Mouse (Mus musculus) midbrain, embryonic 16.5 days (tissue): ENCODE results near the gene Gzmk. TPM values are rescaled to one million over a fixed set of nuclear protein-coding genes. Genes with fewer than 3 reads are reported as not detected.

Experiments used
- ATAC-seq: fragments of 200-750 bp; cut with Nextera tagmentation; 2 replicates; pipeline ENCODE4 v1.8.0; 2017; ENCODE audit warnings: moderate TSS enrichment
- H3K27ac ChIP-seq: fragments of 300-500 bp; sonication (generic); 2 replicates; pipeline ENCODE4 v1.5.1; 2014; ENCODE audit warnings: mild to moderate bottlenecking, low read length, mixed read lengths
- H3K27me3 ChIP-seq: fragments of 300-500 bp; sonication (generic); 2 replicates; pipeline ENCODE4 v1.6.1; 2014; ENCODE audit warnings: low read depth, low read length, mixed read lengths; ENCODE audit not compliant: control insufficient read depth, insufficient read depth
- H3K36me3 ChIP-seq: fragments of 300-500 bp; sonication (generic); 2 replicates; pipeline ENCODE4 v1.6.1; 2014; ENCODE audit warnings: mild to moderate bottlenecking, low read length, moderate library complexity, mixed read lengths; ENCODE audit not compliant: control insufficient read depth, insufficient read depth
- H3K4me1 ChIP-seq: fragments of 300-500 bp; sonication (generic); 2 replicates; pipeline ENCODE4 v1.6.1; 2014; ENCODE audit warnings: mild to moderate bottlenecking, low read length, mixed read lengths; ENCODE audit not compliant: control insufficient read depth, insufficient read depth
- H3K4me2 ChIP-seq: fragments of 300-500 bp; sonication (generic); 2 replicates; pipeline ENCODE4 v1.6.1; 2014; ENCODE audit warnings: mild to moderate bottlenecking, low read length, mixed read lengths
- H3K4me3 ChIP-seq: fragments of 300-500 bp; sonication (generic); 2 replicates; pipeline ENCODE4 v1.5.1; 2014; ENCODE audit warnings: low read depth, mild to moderate bottlenecking, low read length, moderate library complexity, mixed read lengths
- H3K9ac ChIP-seq: fragments of 300-500 bp; sonication (generic); 2 replicates; pipeline ENCODE4 v1.6.1; 2014; ENCODE audit warnings: low read depth, low read length, mixed read lengths
- H3K9me3 ChIP-seq: fragments of 300-500 bp; sonication (generic); replicated peaks from 2 replicates; pipeline ENCODE4 v1.6.1; 2014; ENCODE audit warnings: mild to moderate bottlenecking, low read length, mixed read lengths; ENCODE audit not compliant: control insufficient read depth, poor library complexity, severe bottlenecking
- WGBS: fragments of 180-500 bp; shearing (Covaris S2); extraction: QIAGEN DNeasy Blood & Tissue Kit; methylation state at CpG from one replicate; pipeline ENCODE4 v1.1.7; 2014; 5-methylcytosine and 5-hydroxymethylcytosine counted together
- polyA plus RNA-seq: library from polyadenylated mRNA; unstranded; fragments of >200 nt; fragmentation: Nextera tagmentation; extraction: Ambion mirVana; gene quantifications from 2 replicates; pipeline ENCODE4 v1.2.1, GENCODE M21; 2015

The Gzmk gene
- polyA plus RNA-seq, 1 experiment from 2014 or later = 0.14 TPM

DNA sequence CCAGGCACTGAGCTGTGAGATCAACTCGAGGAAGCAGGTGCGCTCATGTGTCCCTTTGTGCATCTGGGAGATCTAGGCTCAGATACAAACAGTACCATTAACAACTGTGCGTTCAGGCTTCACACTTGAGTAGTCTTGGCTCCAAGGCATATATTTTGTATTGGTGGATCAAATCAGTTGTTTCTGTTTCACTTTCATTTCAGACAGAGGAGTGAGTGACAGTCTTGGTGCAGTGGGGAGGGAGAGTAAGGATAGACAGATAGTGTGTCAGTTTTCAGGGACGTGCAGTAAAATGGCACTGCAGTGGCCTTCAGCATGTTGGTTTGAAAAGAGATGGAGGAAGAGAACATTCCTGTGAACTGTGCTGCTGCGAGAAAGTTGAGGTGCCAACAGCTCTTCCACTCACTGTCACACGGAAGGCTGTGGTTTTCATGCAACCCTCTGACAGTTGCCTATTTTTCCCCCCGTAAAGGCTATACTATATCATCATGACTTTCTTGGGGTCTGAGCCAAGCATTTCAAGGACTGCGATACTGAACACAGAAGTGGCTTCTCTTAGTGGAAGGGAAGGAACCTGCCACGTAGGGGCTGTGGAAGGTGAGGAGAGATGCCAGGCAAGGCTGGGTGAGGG lies 27.7 kb downstream of the Gzmk start:
- no peak for ATAC-seq
- WGBS = 71% methylated on average over 9 of the region's 9 CpGs

DNA sequence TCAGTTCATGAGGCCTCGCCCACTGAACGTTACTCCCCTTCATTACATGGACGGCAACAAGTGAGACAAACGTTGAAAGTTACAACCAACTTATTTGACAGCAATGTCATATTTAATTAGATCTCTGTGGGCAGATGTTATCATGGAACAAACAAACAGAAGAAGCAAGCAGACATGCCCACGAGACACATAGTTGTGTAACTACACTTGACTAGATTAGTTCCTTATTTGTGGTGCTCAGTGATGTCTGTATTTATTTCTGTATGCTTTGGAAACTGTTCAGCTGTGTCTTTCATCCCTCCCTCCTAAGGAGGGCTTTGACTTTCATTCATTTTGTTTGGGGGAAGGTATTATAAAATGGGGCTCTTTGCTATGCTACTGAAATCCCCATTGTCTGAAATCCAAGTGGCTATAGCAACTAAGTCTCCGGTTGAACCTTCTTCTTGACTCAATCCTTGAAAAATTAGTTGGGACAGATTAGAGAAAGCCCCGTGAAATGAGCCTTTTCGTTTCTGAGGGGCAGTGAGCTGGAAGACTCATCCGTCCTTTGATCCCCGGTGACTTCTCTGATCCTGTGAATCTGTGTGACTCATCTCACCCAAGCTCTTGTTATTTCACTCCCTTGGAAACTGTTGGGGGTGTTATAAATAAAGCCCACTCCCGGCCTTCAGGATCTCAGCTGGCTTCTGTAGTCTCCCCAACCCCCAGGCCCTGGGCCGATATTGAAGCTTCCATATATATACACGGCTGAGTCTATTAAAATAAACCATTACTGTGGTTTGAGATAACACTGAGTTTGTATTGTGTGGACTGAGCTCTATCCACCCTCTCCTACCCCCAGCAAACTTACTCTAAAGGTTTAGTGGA lies 28.7 kb downstream of the Gzmk start:
- Histone ChIP-seq H3K9me3 (no peaks in the 10 kb centered on the region), H3K4me1 (no peaks in the 10 kb centered on the region), H3K36me3 (no peaks in the 10 kb centered on the region), H3K27me3 (no peaks in the 10 kb centered on the region; the same call in 1 of the 2 replicates), H3K4me3 (no peak overlapping the region), H3K4me2 (no peak overlapping the region), H3K27ac (no peak overlapping the region), H3K9ac (no peak overlapping the region)
- WGBS = 26% methylated on average over 13 of the region's 13 CpGs
- no peak for ATAC-seq

More for the DNA sequence above, 27.7 kb downstream of the Gzmk start:
- Histone ChIP-seq H3K9ac (no peak overlapping the region), H3K27ac (no peak overlapping the region), H3K4me3 (no peak overlapping the region), H3K36me3 (no peaks in the 10 kb centered on the region), H3K4me2 (no peak overlapping the region), H3K9me3 (no peaks in the 10 kb centered on the region), H3K27me3 (no peaks in the 10 kb centered on the region), H3K4me1 (no peaks in the 10 kb centered on the region)

DNA sequence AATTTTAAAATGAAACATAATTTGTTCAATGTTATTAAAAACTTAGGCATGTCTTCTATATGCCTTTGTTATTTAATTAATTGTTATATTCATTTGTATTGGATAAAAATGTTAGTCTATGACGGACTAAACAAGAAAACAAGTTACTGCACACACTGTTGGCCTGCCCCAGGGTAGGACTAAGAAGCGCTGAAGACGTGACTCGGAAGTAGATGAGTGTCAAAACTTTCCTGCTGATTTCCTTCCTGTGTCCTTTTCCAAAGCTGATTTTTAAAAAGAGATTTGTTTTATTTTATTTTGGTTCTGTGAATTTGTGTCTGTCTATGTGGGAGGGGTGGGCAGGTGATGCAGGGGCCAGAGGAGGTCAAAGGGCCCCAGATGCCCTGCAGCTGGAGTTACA lies 42.0 kb downstream of the Gzmk start:
- 87% methylated on average over 4 of the region's 4 CpGs for WGBS
- no peak for ATAC-seq
- Histone ChIP-seq H3K9ac (no peak overlapping the region), H3K36me3 (no peaks in the 10 kb centered on the region), H3K27ac (no peak overlapping the region), H3K9me3 (0 out of 2 replicates have a peak, but pooled peaks cover 3% of the 10 kb centered on the region), H3K4me2 (no peak overlapping the region), H3K4me1 (no peaks in the 10 kb centered on the region), H3K27me3 (no peaks in the 10 kb centered on the region), H3K4me3 (no peak overlapping the region)

DNA sequence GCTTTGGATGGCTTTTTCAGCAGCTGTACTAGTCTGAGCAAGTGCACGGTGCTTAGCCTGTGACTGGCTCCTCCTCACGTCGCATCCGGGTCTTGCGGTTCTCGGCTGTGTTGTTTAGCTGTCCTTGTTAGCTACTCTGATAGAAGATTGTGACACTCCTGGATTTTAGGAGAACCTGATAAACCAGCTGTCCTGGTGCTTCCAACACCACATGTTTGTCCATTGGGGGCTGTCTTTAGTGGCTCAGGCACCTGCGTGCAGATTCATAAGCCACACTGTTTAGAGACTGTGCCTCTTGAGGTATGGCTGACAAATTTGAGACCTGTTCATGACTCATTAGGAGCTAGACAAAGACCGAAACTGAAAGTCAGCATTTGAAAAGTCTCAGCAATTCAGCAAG lies 42.4 kb downstream of the Gzmk start:
- Histone ChIP-seq H3K4me2 (no peak overlapping the region), H3K27me3 (no peaks in the 10 kb centered on the region), H3K9ac (no peak overlapping the region), H3K9me3 (0 out of 2 replicates have a peak, but pooled peaks cover 3% of the 10 kb centered on the region), H3K4me1 (no peaks in the 10 kb centered on the region), H3K27ac (no peak overlapping the region), H3K36me3 (no peaks in the 10 kb centered on the region), H3K4me3 (no peak overlapping the region)
- WGBS = 82% methylated on average over 8 of the region's 8 CpGs
- ATAC-seq = no peak

DNA sequence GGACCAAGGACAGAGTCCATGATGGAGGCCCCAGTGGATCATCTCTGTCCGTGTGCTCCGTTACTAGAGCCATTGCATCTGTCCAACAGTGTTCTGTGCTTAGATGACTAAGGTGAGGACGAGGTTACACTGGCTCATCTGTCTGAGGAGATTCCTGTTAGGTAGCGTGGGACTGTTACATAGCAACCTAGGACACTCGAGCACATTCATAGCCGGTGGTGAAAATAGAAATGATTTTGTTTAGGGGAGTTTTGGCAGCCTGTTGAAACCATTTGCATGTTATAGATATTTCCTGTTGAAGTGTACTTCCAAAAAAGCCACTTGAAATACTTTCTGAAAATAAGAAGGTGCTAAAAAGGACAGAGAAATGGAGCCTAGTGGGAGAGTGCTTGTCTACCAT lies 51.5 kb downstream of the Gzmk start:
- H3K4me1 ChIP-seq = no peaks in the 10 kb centered on the region
- H3K4me3 ChIP-seq = no peak overlapping the region
- H3K27me3 ChIP-seq = no peaks in the 10 kb centered on the region
- H3K36me3 ChIP-seq = no peaks in the 10 kb centered on the region
- no peak overlapping the region for H3K27ac ChIP-seq
- no peak overlapping the region for H3K4me2 ChIP-seq
- WGBS = 90% methylated on average over 6 of the region's 6 CpGs
- no peak overlapping the region for H3K9ac ChIP-seq
- H3K9me3 ChIP-seq = no peaks in the 10 kb centered on the region
- no peak for ATAC-seq

DNA sequence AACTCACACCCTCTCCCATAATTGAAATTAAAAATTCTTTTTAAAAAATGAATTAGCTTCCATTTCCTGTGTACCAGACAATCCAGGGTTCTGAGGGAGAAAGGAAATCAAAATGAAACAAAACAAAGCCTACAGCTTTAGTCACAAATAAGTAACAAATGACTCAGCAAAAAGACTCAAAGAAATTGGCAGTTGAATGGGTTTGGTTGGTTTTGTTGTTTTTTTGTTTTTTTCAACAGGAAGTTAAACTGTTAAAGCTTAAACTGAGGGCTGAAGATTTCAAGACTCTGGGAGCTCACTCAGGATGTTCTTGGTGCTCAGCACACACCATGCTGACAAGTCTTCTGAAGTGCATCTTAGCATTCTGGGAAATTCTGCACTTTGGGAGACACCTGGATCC lies 55.5 kb downstream of the Gzmk start:
- Histone ChIP-seq H3K4me1 (no peaks in the 10 kb centered on the region), H3K9me3 (no peaks in the 10 kb centered on the region), H3K27ac (no peak overlapping the region), H3K27me3 (no peaks in the 10 kb centered on the region), H3K9ac (no peak overlapping the region), H3K4me2 (no peak overlapping the region), H3K4me3 (no peak overlapping the region), H3K36me3 (no peaks in the 10 kb centered on the region)
- no peak for ATAC-seq

DNA sequence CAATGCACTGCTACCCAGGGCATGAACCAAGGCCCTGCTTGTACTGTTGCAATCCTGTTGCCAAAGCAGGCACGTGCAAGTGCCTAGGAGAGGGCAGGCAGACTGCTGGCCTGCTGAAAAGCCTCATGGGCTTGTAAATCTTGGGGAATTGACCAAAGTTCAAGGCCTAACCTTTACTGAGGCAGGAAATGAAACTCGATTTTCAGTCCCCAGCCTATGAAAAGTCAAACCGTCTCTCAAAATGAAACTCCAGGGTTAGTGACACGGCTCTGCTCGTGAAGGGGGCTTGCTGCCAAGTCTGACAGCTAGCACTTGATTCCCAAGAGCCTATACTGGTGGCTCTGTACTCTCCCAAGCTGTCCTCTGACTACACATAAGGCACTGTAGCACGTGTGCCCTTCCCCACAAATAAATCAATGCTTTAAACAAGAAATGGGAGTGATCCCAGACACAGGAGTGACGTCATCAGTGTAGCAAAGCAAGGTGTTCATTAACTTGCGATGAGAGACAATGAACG lies 57.6 kb downstream of the Gzmk start:
- Histone ChIP-seq H3K9ac (no peak overlapping the region), H3K36me3 (no peaks in the 10 kb centered on the region), H3K9me3 (no peaks in the 10 kb centered on the region), H3K4me2 (no peak overlapping the region), H3K4me1 (no peaks in the 10 kb centered on the region), H3K4me3 (no peak overlapping the region), H3K27ac (no peak overlapping the region), H3K27me3 (no peaks in the 10 kb centered on the region)
- ATAC-seq = no peak
- WGBS = 78% methylated on average over 9 of the region's 9 CpGs

DNA sequence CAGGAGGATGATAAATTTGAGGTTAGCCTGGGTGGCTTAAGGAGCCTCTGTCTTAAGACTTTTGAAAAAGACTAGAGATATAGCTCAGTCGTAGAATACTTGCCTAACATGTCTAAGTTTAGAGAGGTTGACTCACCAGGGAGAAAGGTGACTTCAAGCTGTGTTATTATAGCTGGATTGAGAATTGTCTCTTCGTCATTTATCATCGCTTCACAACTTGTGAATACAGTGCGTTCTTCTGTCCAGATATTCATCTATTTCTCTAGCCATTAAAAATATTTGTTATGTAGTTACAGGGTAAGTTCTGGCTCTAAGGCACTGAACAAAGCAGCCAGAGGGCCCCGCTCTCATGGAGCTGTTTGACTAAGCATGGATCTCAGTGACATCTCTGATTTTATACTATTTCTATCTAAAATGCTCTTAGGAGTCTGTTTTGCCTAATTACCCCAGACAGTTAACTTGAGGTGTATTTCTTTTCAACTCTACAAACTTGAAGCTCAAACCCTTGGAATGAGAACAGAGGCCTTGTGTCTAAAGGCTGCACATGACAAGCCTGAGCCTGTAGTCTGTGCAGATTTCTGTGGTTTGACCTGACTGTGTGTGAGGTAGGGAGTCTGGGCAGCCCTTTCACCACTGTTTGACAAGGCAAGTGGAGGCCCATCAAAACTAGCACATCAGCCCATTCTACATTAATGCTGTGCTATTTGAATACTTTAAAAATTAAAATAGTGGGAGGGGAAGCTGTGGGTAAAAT lies 61.3 kb downstream of the Gzmk start:
- Histone ChIP-seq H3K9me3 (no peaks in the 10 kb centered on the region), H3K4me1 (no peaks in the 10 kb centered on the region), H3K4me3 (no peak overlapping the region), H3K36me3 (no peaks in the 10 kb centered on the region), H3K9ac (no peak overlapping the region), H3K4me2 (no peak overlapping the region), H3K27me3 (no peaks in the 10 kb centered on the region), H3K27ac (no peak overlapping the region)
- WGBS = 94% methylated on average over 5 of the region's 5 CpGs
- no peak for ATAC-seq
